Comparison of ENCODE assay signal across 8 mouse cellular contexts in the genomic region with DNA sequence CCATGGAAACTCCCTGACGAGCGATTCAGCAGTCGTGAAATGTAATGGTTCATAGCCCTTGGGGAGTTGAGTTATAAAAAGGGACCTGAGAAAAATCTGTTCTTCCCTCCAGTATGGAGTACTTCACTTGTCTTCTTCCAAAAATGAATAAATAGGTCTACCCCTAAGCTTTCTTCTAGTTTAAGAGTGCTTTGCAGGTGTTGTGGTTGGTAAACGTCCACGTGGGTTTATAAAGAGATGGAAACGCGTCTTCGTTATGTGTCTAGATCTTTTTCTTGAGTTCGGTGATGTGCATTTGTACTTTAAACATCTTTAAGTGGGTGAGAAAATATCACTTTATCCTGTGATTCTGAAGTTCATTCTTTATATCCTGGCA. TPM values are rescaled to one million over a fixed set of nuclear protein-coding genes. Genes with fewer than 3 reads are reported as not detected.
A peak's percentile ranks its signal among the peaks of the same experiment; 100 is the strongest.
DNase-seq lines count a peak whose midpoint lies in the region; ATAC-seq lines count a peak whose summit lies in the region.

No protein-coding gene starts in this region.

- peak overlapping the region; percentile 74 for H3K9ac ChIP-seq in kidney, embryonic 15.5 days
- H3K9ac ChIP-seq in hindbrain, embryonic 14.5 days: peak overlapping the region; percentile 62
- peak overlapping the region; percentile 59 for H3K9ac ChIP-seq in midbrain, embryonic 14.5 days (replicated peaks; ENCODE audit: low read length)

- peaks cover 21% of the 10 kb centered on the region for H3K36me3 ChIP-seq in kidney, embryonic 15.5 days
- H3K36me3 ChIP-seq in hindbrain, embryonic 14.5 days (replicated peaks; ENCODE audit: control insufficient read depth, insufficient read depth): peaks cover 25% of the 10 kb centered on the region
- peaks cover 21% of the 10 kb centered on the region for H3K36me3 ChIP-seq in midbrain, embryonic 14.5 days (ENCODE audit: control insufficient read depth, insufficient read depth, low read length)

- peak overlapping the region; percentile 98 for H3K27ac ChIP-seq in kidney, embryonic 15.5 days
- peak overlapping the region; percentile 97 for H3K27ac ChIP-seq in hindbrain, embryonic 14.5 days
- peak overlapping the region; percentile 97 for H3K27ac ChIP-seq in midbrain, embryonic 14.5 days (replicated peaks; ENCODE audit: low read depth, low read length)

- H3K27me3 ChIP-seq in kidney, embryonic 15.5 days: no peaks in the 10 kb centered on the region
- no peaks in the 10 kb centered on the region for H3K27me3 ChIP-seq in hindbrain, embryonic 14.5 days (ENCODE audit: control insufficient read depth, insufficient read depth, low read length)
- H3K27me3 ChIP-seq in midbrain, embryonic 14.5 days (ENCODE audit: control insufficient read depth, insufficient read depth, low read length): no peaks in the 10 kb centered on the region

- 3% methylated on average over 9 of the region's 9 CpGs for WGBS in kidney, embryonic 15.5 days
- WGBS in hindbrain, embryonic 14.5 days: 3% methylated on average over 9 of the region's 9 CpGs
- 2% methylated on average over 9 of the region's 9 CpGs for WGBS in midbrain, embryonic 14.5 days

- H3K4me2 ChIP-seq in kidney, embryonic 15.5 days: peak overlapping the region; percentile 76
- peak overlapping the region; percentile 67 for H3K4me2 ChIP-seq in hindbrain, embryonic 14.5 days (replicated peaks)
- H3K4me2 ChIP-seq in midbrain, embryonic 14.5 days (ENCODE audit: low read length): peak overlapping the region; percentile 71

- H3K4me1 ChIP-seq in kidney, embryonic 15.5 days: peaks cover 13% of the 10 kb centered on the region
- peaks cover 23% of the 10 kb centered on the region for H3K4me1 ChIP-seq in hindbrain, embryonic 14.5 days (replicated peaks; ENCODE audit: control insufficient read depth, insufficient read depth, low read length)
- peaks cover 17% of the 10 kb centered on the region; the same call in 1 of the 2 replicates for H3K4me1 ChIP-seq in midbrain, embryonic 14.5 days (ENCODE audit: control insufficient read depth, insufficient read depth, low read length)

- ATAC-seq in kidney, embryonic 15.5 days (replicated peaks; ENCODE audit: low FRiP score): no peak
- no peak for ATAC-seq in hindbrain, embryonic 14.5 days (ENCODE audit: low FRiP score)
- ATAC-seq in midbrain, embryonic 14.5 days (ENCODE audit: low FRiP score, low TSS enrichment): no peak

- H3K4me3 ChIP-seq in kidney, embryonic 15.5 days (replicated peaks): peak overlapping the region; percentile 87
- peak overlapping the region; percentile 58 for H3K4me3 ChIP-seq in hindbrain, embryonic 14.5 days (replicated peaks; ENCODE audit: low read length)
- peak overlapping the region; percentile 57 for H3K4me3 ChIP-seq in midbrain, embryonic 14.5 days (replicated peaks; ENCODE audit: low read depth, low read length)

- DNase-seq in kidney, adult 11 months: no peak
- DNase-seq in c-Kit-positive CD71-positive TER-119-negative erythroid progenitor cells, embryonic 14.5 days (ENCODE audit: low read depth): peak; percentile 35
- DNase-seq in hindbrain, embryonic 14.5 days (ENCODE audit: low spot score): no peak
- DNase-seq in midbrain, embryonic 14.5 days: no peak
- DNase-seq in retina, postnatal 1 day: no peak
- DNase-seq in urinary bladder, postnatal 25 days (ENCODE audit: low spot score): no peak
- no peak for DNase-seq in urinary bladder, postnatal 10 days (ENCODE audit: low spot score)

- no peaks in the 10 kb centered on the region for H3K9me3 ChIP-seq in kidney, embryonic 15.5 days (replicated peaks)
- H3K9me3 ChIP-seq in hindbrain, embryonic 14.5 days (ENCODE audit: control insufficient read depth, low read length): no peaks in the 10 kb centered on the region
- no peaks in the 10 kb centered on the region for H3K9me3 ChIP-seq in midbrain, embryonic 14.5 days (ENCODE audit: control insufficient read depth, low read length)

RNA-seq across cellular contexts. Expression of gene Idi1, which starts 0.9 kb away (rescaled TPM):
- polyA plus RNA-seq in kidney, embryonic 15.5 days (2015; fragmentation: Nextera tagmentation; extraction: Ambion mirVana): 67.8 and 73.0 TPM in 2 replicates
- 95.4 and 122 TPM in 2 replicates for polyA plus RNA-seq in hindbrain, embryonic 14.5 days (2014; fragmentation: Nextera tagmentation; extraction: Ambion mirVana)
- 66.6 and 81.8 TPM in 2 replicates for polyA plus RNA-seq in midbrain, embryonic 14.5 days (2014; fragmentation: Nextera tagmentation; extraction: Ambion mirVana)

RNA-seq across cellular contexts. Expression of gene Wdr37, which starts 14.5 kb away (rescaled TPM):
- polyA plus RNA-seq in kidney, embryonic 15.5 days (2015; fragmentation: Nextera tagmentation; extraction: Ambion mirVana): 19.3 and 20.8 TPM in 2 replicates
- polyA plus RNA-seq in hindbrain, embryonic 14.5 days (2014; fragmentation: Nextera tagmentation; extraction: Ambion mirVana): 66.8 and 69.7 TPM in 2 replicates
- polyA plus RNA-seq in midbrain, embryonic 14.5 days (2014; fragmentation: Nextera tagmentation; extraction: Ambion mirVana): 51.3 and 71.0 TPM in 2 replicates
